Mouse (Mus musculus) limb, embryonic 13.5 days (tissue): Measurements from ENCODE around the gene 1700020D05Rik. TPM values are rescaled to one million over a fixed set of nuclear protein-coding genes. Genes with fewer than 3 reads are reported as not detected.

ENCODE experiments used
- ATAC-seq: fragments of 200-750 bp; cut with Nextera tagmentation; 2 replicates; pipeline ENCODE4 v1.8.0; 2017; ENCODE audit warnings: low read depth, moderate number of reproducible peaks, moderate TSS enrichment; ENCODE audit not compliant: low FRiP score
- H3K27ac ChIP-seq: fragments of 300-500 bp; sonication (generic); 2 replicates; pipeline ENCODE4 v1.5.1; 2015; ENCODE audit warnings: inconsistent platforms, mild to moderate bottlenecking, moderate library complexity
- H3K27me3 ChIP-seq: fragments of 300-500 bp; sonication (generic); 2 replicates; pipeline ENCODE4 v1.6.1; 2015; ENCODE audit warnings: mild to moderate bottlenecking, inconsistent platforms
- H3K36me3 ChIP-seq: fragments of 300-500 bp; sonication (generic); 2 replicates; pipeline ENCODE4 v1.6.1; 2015; ENCODE audit warnings: inconsistent platforms, mild to moderate bottlenecking, moderate library complexity
- H3K4me1 ChIP-seq: fragments of 300-500 bp; sonication (generic); 2 replicates; pipeline ENCODE4 v1.6.1; 2015; ENCODE audit warnings: inconsistent platforms
- H3K4me2 ChIP-seq: fragments of 300-500 bp; sonication (generic); replicated peaks from 2 replicates; pipeline ENCODE4 v1.6.1; 2015; ENCODE audit warnings: inconsistent platforms, mild to moderate bottlenecking, moderate library complexity
- H3K4me3 ChIP-seq: fragments of 300-500 bp; sonication (generic); 2 replicates; pipeline ENCODE4 v1.5.1; 2015; ENCODE audit warnings: moderate library complexity, mild to moderate bottlenecking, inconsistent platforms
- H3K9ac ChIP-seq: fragments of 300-500 bp; sonication (generic); 2 replicates; pipeline ENCODE4 v1.6.1; 2015; ENCODE audit warnings: mild to moderate bottlenecking, inconsistent platforms
- H3K9me3 ChIP-seq: fragments of 300-500 bp; sonication (generic); 2 replicates; pipeline ENCODE4 v1.6.1; 2016; ENCODE audit warnings: inconsistent platforms
- WGBS: fragments of 180-500 bp; shearing (Covaris S2); methylation state at CpG from one replicate; pipeline ENCODE4 v1.1.7; 2015; 5-methylcytosine and 5-hydroxymethylcytosine counted together
- polyA plus RNA-seq: library from polyadenylated mRNA; unstranded; fragments of >200 nt; fragmentation: Nextera tagmentation; extraction: Ambion mirVana; gene quantifications from 2 replicates; pipeline ENCODE4 v1.2.1, GENCODE M21; 2015

Gene 1700020D05Rik
- polyA plus RNA-seq, 1 experiment from 2014 or later: not detected

DNA sequence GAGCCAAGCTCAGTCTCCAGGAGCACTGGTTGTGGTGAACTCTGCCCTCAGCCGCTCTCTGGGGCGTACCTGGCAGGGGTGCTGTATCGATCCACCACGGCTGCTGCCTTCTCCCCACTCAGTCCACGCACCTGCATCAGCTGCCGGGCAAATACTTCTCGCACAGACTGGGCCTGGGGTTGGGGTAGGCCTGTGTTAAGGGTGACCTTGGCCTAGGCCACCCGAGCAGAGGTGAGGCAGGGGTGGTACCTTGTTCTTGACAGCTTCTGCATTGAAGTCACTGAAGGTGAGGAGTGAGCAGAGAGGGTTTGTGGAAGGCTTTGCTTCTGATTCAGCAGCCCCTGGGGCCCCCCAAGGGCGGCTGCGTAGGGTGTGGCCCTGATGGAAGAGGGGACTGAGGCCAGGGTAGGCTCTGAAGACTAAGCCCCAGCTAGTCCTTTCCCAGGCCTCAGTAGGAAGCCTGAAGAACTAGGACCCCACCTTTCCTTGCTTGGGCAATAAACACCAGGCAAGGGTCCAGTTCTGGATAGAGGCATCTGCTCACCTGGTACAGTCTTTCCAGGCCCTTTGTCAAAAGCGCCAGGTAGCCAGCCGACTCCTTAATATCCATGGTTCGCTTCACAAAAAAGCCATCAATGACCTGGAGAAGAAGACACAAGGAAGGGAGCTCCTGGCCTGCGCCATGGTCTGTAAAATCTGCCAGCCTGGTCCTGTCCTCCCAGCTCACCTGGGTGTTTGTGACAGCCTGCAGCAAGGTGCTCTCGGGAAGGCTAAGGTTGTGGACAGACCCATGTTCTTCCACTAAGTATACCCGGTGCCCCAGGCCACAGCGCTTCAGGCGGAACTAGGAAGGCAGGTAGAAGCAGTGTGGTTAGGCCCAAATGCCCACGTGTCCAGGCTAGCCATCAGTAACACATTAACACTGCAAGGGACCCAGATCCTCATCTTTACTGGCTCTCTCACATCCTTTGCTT lies 19.9 kb downstream of the 1700020D05Rik start:
- Histone ChIP-seq H3K36me3 (peaks cover 81% of the 10 kb centered on the region), H3K9ac (no peak overlapping the region), H3K27ac (no peak overlapping the region), H3K27me3 (no peaks in the 10 kb centered on the region), H3K4me2 (no peak overlapping the region), H3K4me1 (peaks cover 17% of the 10 kb centered on the region), H3K9me3 (no peaks in the 10 kb centered on the region), H3K4me3 (no peak overlapping the region)
- no peak for ATAC-seq
- WGBS: 90% methylated on average over 19 of the region's 19 CpGs

DNA sequence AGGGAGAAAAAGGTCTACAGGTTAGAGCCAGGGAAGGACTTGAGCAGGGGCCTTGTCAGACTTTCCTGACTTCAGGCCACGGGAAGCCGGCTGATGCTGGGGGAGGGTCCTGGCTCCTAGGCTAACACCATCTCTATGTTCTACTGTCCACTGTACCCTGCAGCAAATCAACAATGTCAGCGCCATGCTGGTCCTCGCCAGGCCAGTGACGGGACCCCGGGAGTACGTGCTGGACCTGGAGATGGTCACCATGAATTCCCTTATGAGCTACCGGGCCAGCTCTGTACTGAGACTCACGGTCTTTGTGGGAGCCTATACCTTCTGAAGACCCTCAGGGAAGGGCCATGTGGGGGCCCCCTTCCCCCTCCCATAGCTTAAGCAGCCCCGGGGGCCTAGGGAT lies 22.2 kb downstream of the 1700020D05Rik start:
- no peak for ATAC-seq
- no peak overlapping the region for H3K4me3 ChIP-seq
- no peak overlapping the region for H3K4me2 ChIP-seq
- H3K9ac ChIP-seq: no peak overlapping the region
- H3K4me1 ChIP-seq: peaks cover 12% of the 10 kb centered on the region
- H3K27me3 ChIP-seq: no peaks in the 10 kb centered on the region
- peaks cover 97% of the 10 kb centered on the region for H3K36me3 ChIP-seq
- WGBS: 89% methylated on average over 10 of the region's 10 CpGs
- no peaks in the 10 kb centered on the region for H3K9me3 ChIP-seq
- H3K27ac ChIP-seq: no peak overlapping the region

- WGBS: 93% methylated on average over 10 of the region's 10 CpGs
- Histone ChIP-seq H3K4me2 (no peak overlapping the region), H3K27ac (no peak overlapping the region), H3K9me3 (no peaks in the 10 kb centered on the region), H3K36me3 (peaks cover 83% of the 10 kb centered on the region), H3K27me3 (no peaks in the 10 kb centered on the region), H3K4me3 (no peak overlapping the region), H3K4me1 (peaks cover 20% of the 10 kb centered on the region), H3K9ac (0 out of 2 replicates have a peak overlapping the region, but pooled peaks have one; percentile 8)
- no peak for ATAC-seq
Measured at GRCm38 (mm10) chr19:5480016-5480415, 23.6 kb downstream of the 1700020D05Rik start.

GRCm38 (mm10) chr19:5477668-5478300 lies 25.8 kb downstream of the 1700020D05Rik start:
- peaks cover 61% of the 10 kb centered on the region for H3K36me3 ChIP-seq
- H3K27me3 ChIP-seq: no peaks in the 10 kb centered on the region
- no peak overlapping the region for H3K27ac ChIP-seq
- no peak for ATAC-seq
- peaks cover 30% of the 10 kb centered on the region for H3K4me1 ChIP-seq
- 91% methylated on average over 18 of the region's 18 CpGs for WGBS
- no peak overlapping the region for H3K4me2 ChIP-seq
- no peaks in the 10 kb centered on the region for H3K9me3 ChIP-seq
- H3K4me3 ChIP-seq: no peak overlapping the region
- no peak overlapping the region for H3K9ac ChIP-seq

GRCm38 (mm10) chr19:5477004-5477667 lies 26.5 kb downstream of the 1700020D05Rik start:
- H3K4me3 ChIP-seq: no peak overlapping the region
- H3K9ac ChIP-seq: peak overlapping the region; percentile 26; the same call in 1 of the 2 replicates
- H3K27me3 ChIP-seq: no peaks in the 10 kb centered on the region
- H3K9me3 ChIP-seq: no peaks in the 10 kb centered on the region
- H3K36me3 ChIP-seq: peaks cover 54% of the 10 kb centered on the region
- ATAC-seq: no peak
- no peak overlapping the region for H3K27ac ChIP-seq
- peaks cover 30% of the 10 kb centered on the region for H3K4me1 ChIP-seq
- H3K4me2 ChIP-seq: no peak overlapping the region
- WGBS: 86% methylated on average over 10 of the region's 10 CpGs

- Histone ChIP-seq H3K27ac (peak overlapping the region; percentile 90), H3K36me3 (peaks cover 35% of the 10 kb centered on the region), H3K4me2 (peak overlapping the region; percentile 92), H3K9ac (peak overlapping the region; percentile 90), H3K9me3 (no peaks in the 10 kb centered on the region), H3K4me3 (peak overlapping the region; percentile 72), H3K27me3 (no peaks in the 10 kb centered on the region), H3K4me1 (peaks cover 30% of the 10 kb centered on the region)
- ATAC-seq: peak; percentile 4; the same call in 1 of the 2 replicates
- WGBS: 10% methylated on average over 13 of the region's 13 CpGs
Measured at GRCm38 (mm10) chr19:5475069-5475714, 28.4 kb downstream of the 1700020D05Rik start.

- WGBS: under 1% methylated on average over 65 of the region's 68 CpGs
- peak overlapping the region; percentile 90 for H3K9ac ChIP-seq
- peaks cover 30% of the 10 kb centered on the region for H3K4me1 ChIP-seq
Measured at GRCm38 (mm10) chr19:5474281-5475068, 29.1 kb downstream of the 1700020D05Rik start.

DNA sequence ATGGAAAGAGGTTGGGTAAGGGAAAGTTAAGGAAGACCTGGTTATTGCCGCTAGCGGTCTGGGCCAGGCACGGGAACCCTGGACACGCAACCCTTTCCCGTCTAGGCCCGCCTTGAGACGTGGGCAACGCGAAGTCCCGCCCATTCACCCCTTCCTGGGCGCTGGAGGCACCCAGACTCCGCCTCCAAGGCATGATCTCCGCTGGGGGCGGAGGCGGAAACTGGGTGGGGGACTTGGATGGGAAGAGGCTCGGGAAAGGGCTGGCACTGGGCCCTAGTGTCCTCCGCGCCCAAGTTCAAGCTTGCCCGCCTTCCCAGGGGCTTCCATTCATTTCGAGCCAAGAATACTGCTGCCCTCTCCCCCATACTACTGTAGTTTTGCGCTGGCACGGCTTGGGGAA lies 29.9 kb downstream of the 1700020D05Rik start, which contains the start of gene Efemp2:
Gene Efemp2, plus strand, starts transcription at position 235 of the 400 bp plus-strand sequence.
- Histone ChIP-seq H3K27ac (peak within 1 kb of the TSS; percentile 90), H3K9me3 (no peaks in the 10 kb centered on the region), H3K4me2 (peak within 1 kb of the TSS; percentile 92), H3K9ac (peak within 1 kb of the TSS; percentile 90), H3K4me3 (peak within 1 kb of the TSS; percentile 72), H3K27me3 (no peaks in the 10 kb centered on the region), H3K36me3 (peaks cover 20% of the 10 kb centered on the region), H3K4me1 (peaks cover 30% of the 10 kb centered on the region)
- WGBS: 1% methylated on average over 22 of the region's 22 CpGs
- ATAC-seq: peak; percentile 51

More at GRCm38 (mm10) chr19:5474281-5475068, 29.1 kb downstream of the 1700020D05Rik start:
- ATAC-seq: peak; percentile 52
- Histone ChIP-seq H3K4me2 (peak overlapping the region; percentile 92), H3K36me3 (peaks cover 28% of the 10 kb centered on the region), H3K27me3 (no peaks in the 10 kb centered on the region), H3K27ac (peak overlapping the region; percentile 90), H3K4me3 (peak overlapping the region; percentile 72), H3K9me3 (no peaks in the 10 kb centered on the region)

DNA sequence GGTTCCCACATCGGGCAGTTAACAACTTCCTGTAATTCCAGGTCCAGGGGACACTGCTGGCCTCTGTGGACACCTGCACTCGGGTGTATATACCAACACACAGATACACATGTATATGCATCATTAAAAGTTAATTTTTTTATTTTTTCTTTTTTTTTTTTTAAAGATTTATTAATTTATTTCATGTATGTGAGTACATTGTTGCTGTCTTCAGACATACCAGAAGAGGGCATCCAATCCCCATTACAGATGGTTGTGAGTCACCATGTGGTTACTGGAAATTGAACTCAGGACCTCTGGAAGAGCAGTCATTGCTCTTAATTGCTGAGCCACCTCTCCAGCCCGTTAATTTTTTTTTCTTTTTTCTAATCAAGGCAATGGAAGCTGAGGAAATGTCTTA lies 30.7 kb downstream of the 1700020D05Rik start:
- no peak overlapping the region for H3K4me3 ChIP-seq
- no peak overlapping the region for H3K9ac ChIP-seq
- peak overlapping the region; percentile 92; the same call in 1 of the 2 replicates for H3K4me2 ChIP-seq
- H3K36me3 ChIP-seq: peaks cover 14% of the 10 kb centered on the region
- ATAC-seq: no peak
- no peaks in the 10 kb centered on the region for H3K9me3 ChIP-seq
- H3K27me3 ChIP-seq: no peaks in the 10 kb centered on the region
- 75% methylated on average over 3 of the region's 3 CpGs for WGBS
- H3K4me1 ChIP-seq: peaks cover 30% of the 10 kb centered on the region
- H3K27ac ChIP-seq: peak overlapping the region; percentile 90; the same call in 1 of the 2 replicates

DNA sequence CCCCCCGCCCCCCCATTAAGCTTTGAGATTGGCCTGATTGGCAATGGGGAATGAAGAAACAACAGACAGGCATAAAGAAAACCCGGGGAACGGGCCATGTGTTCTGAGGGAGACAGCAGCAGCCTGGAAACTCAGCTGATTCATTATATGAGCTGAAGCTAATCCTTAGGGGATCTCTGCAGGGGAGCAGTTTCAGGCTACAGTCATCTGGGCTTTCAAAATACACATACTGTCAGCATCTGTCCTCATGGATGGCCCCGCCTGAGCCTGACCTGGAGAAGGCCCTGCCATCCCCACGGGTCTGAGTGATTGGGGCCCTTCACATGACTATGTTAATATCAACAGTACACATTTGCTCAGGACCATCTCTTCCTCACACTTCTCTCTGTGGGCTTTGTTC lies 31.7 kb downstream of the 1700020D05Rik start:
- Histone ChIP-seq H3K4me2 (no peak overlapping the region), H3K4me3 (no peak overlapping the region), H3K9ac (no peak overlapping the region), H3K27me3 (no peaks in the 10 kb centered on the region), H3K4me1 (peaks cover 26% of the 10 kb centered on the region), H3K36me3 (peaks cover 14% of the 10 kb centered on the region), H3K9me3 (no peaks in the 10 kb centered on the region), H3K27ac (no peak overlapping the region)
- ATAC-seq: no peak
- WGBS: 45% methylated on average over 5 of the region's 5 CpGs

GRCm38 (mm10) chr19:5468374-5468773 lies 35.2 kb downstream of the 1700020D05Rik start, which contains the start of gene Ctsw:
Ctsw (minus strand) TSS chr19:5468507.
- Histone ChIP-seq H3K4me2 (no peak within 1 kb of the TSS), H3K4me3 (no peak within 1 kb of the TSS), H3K4me1 (peaks cover 7% of the 10 kb centered on the region), H3K9me3 (no peaks in the 10 kb centered on the region), H3K27me3 (no peaks in the 10 kb centered on the region), H3K27ac (no peak within 1 kb of the TSS), H3K36me3 (peaks cover 47% of the 10 kb centered on the region), H3K9ac (peak within 1 kb of the TSS; percentile 8; the same call in 1 of the 2 replicates)
- ATAC-seq: no peak
- WGBS: 59% methylated on average over 5 of the region's 5 CpGs
